Mouse (Mus musculus) olfactory bulb, adult 2 months (tissue): Measurements from ENCODE around the gene Vps26a.

Experiments
- CTCF ChIP-seq: fragments of 200-500 bp; IDR thresholded peaks from 2 replicates; pipeline ENCODE4 v1.5.1; 2012; ENCODE audit warnings: low read depth, mild to moderate bottlenecking, low read length, moderate library complexity; ENCODE audit not compliant: insufficient read depth
- POLR2A ChIP-seq: fragments of 200-500 bp; IDR thresholded peaks from 2 replicates; pipeline ENCODE4 v1.6.1; 2012; ENCODE audit warnings: mild to moderate bottlenecking, low read depth, low read length, moderate library complexity; ENCODE audit not compliant: insufficient read depth

DNA sequence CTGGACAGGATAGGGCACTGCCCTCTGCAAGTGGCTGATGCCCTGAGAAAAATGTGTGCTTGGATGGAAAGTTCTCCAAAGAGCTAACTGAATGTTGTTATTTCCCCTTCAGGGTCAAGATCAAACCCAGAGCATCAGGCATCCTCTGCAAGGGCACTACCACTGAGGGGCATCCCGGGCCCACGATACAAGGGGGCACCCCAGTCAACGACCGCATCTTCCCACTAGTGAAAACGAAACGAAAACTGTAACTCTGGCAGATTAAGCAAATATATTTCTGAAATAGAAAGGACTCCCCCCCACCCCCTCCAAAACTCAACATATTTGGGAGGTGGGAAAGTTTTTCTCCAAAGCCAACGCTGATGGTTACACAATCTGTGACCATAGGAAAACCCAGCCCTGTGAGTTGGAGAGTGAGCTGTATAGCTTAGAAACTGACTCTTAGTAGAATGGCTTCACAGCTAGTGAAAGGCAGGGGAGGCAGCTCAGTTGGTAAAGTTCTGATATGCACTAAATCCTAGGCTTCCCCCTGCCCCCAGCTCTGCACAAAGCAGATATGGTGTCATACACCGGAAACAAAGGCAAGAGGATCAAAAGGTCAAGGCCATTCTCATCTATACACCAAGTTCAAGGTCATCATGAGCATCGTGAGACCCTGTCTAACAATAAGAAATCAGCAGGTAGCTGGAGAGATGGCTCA, 14.5 kb upstream of the Vps26a start:
- TF ChIP-seq POLR2A: no peak
- TF ChIP-seq CTCF: no peak
